Mouse (Mus musculus) intestine, postnatal 0 days (tissue): ENCODE data around the gene Npat. TPM values are rescaled to one million over a fixed set of nuclear protein-coding genes. Genes with fewer than 3 reads are reported as not detected.
A peak's percentile ranks its signal among the peaks of the same experiment; 100 is the strongest.

Source experiments
- ATAC-seq: fragments of 200-750 bp; cut with Nextera tagmentation; 2 replicates; pipeline ENCODE4 v1.8.0; 2017; ENCODE audit warnings: mild to moderate bottlenecking, moderate TSS enrichment, moderate library complexity
- H3K27ac ChIP-seq: fragments of 300-500 bp; sonication (generic); 2 replicates; pipeline ENCODE4 v1.5.1; 2014; ENCODE audit warnings: mild to moderate bottlenecking, low read depth, low read length, moderate library complexity
- H3K27me3 ChIP-seq: fragments of 300-500 bp; sonication (generic); replicated peaks from 2 replicates; pipeline ENCODE4 v1.6.1; 2014; ENCODE audit warnings: low read length, mixed read lengths; ENCODE audit not compliant: control insufficient read depth, insufficient read depth
- H3K36me3 ChIP-seq: fragments of 300-500 bp; sonication (generic); 2 replicates; pipeline ENCODE4 v1.6.1; 2014; ENCODE audit warnings: mild to moderate bottlenecking, moderate library complexity; ENCODE audit not compliant: control insufficient read depth, insufficient read depth
- H3K4me1 ChIP-seq: fragments of 300-500 bp; sonication (generic); replicated peaks from 2 replicates; pipeline ENCODE4 v1.6.1; 2014; ENCODE audit warnings: antibody characterized with exemption, low read length, mixed read lengths; ENCODE audit not compliant: control insufficient read depth, insufficient read depth
- H3K4me2 ChIP-seq: fragments of 300-500 bp; sonication (generic); replicated peaks from 2 replicates; pipeline ENCODE4 v1.6.1; 2014; ENCODE audit warnings: low read depth, mild to moderate bottlenecking, moderate library complexity
- H3K4me3 ChIP-seq: fragments of 300-500 bp; sonication (generic); 2 replicates; pipeline ENCODE4 v1.5.1; 2014; ENCODE audit warnings: low read depth, low read length
- H3K9ac ChIP-seq: fragments of 300-500 bp; sonication (generic); 2 replicates; pipeline ENCODE4 v1.6.1; 2014; ENCODE audit warnings: mild to moderate bottlenecking, low read depth, low read length
- H3K9me3 ChIP-seq: fragments of 300-500 bp; sonication (generic); 2 replicates; pipeline ENCODE4 v1.6.1; 2016; ENCODE audit warnings: mixed run types; ENCODE audit not compliant: control insufficient read depth
- CTCF ChIP-seq: sonication (generic); IDR thresholded peaks from 2 replicates; pipeline ENCODE4 v1.5.1; 2016; ENCODE audit warnings: low read depth, mild to moderate bottlenecking, control low read depth, antibody characterized with exemption, moderate library complexity
- WGBS: fragments of 180-500 bp; shearing (Covaris S2); extraction: QIAGEN DNeasy Blood & Tissue Kit; methylation state at CpG from one replicate; pipeline ENCODE4 v1.1.7; 2014; 5-methylcytosine and 5-hydroxymethylcytosine counted together
- polyA plus RNA-seq: library from polyadenylated mRNA; unstranded; fragments of >200 nt; fragmentation: Nextera tagmentation; extraction: Ambion mirVana; gene quantifications from 2 replicates; pipeline ENCODE4 v1.2.1, GENCODE M21; 2015

The Npat gene
- polyA plus RNA-seq = 4.2 and 4.8 TPM in 2 replicates

DNA sequence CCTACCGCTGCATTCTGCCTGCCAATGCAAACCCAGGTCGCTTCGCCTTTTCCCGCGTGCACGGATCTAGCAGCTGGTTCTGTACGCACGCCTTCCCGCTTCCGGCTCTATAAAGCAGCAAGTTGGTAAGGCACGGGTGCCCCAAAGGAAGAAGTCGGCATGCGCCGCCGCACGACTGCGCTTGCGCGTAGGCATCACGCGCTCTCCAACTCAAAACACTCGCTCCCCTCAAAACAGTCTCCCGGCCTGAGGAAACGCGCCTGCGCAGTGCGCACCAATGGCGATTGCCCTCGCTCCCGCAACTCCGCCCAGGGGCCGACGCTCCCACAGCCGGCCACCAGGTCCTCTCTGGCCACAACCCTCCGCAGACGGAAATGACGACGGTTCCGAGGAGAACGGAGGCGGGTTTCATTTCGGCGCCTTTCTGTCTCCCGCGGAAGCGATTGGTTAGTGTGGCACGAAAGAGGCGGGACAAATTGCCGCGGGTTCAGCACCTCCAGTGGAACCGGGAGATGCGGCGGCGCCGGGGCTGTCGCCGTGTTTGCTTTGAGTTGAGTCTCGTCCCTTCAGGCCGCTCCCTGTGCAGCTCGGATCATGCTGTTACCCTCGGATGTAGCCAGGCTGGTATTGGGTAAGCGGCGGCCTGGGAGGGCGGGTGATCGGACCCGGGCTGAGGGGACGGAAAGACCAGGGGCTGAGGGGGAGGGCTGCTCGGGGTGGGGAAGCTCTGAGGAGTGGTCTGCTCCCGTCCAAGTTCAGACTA lies at the start of gene Npat, which contains the start of gene Atm:
Gene Npat (plus strand): TSS at position 490 of the 763 bp plus-strand sequence.
Gene Atm (minus strand): TSS at position 183 of the 763 bp plus-strand sequence.
- Histone ChIP-seq H3K4me2 (peak within 1 kb of the TSS; percentile 92), H3K4me1 (no peaks in the 10 kb centered on the region)
- under 1% methylated on average over 69 of the region's 69 CpGs for WGBS

GRCm38 (mm10) chr9:53508053-53508452 lies 28.8 kb upstream of the Npat start:
- WGBS = 91% methylated on average over 7 of the region's 7 CpGs
- Histone ChIP-seq H3K4me3 (no peak overlapping the region), H3K9ac (no peak overlapping the region), H3K36me3 (peaks cover 20% of the 10 kb centered on the region), H3K4me1 (no peaks in the 10 kb centered on the region), H3K27ac (no peak overlapping the region), H3K27me3 (no peaks in the 10 kb centered on the region), H3K4me2 (no peak overlapping the region), H3K9me3 (no peaks in the 10 kb centered on the region)
- no peak for ATAC-seq
- TF ChIP-seq CTCF = no peak

More for the DNA sequence above, at the start of gene Npat, which contains the start of gene Atm:
- no peaks in the 10 kb centered on the region for H3K9me3 ChIP-seq
- peak within 1 kb of the TSS; percentile 88 for H3K27ac ChIP-seq
- H3K27me3 ChIP-seq = no peaks in the 10 kb centered on the region
- peak within 1 kb of the TSS; percentile 89 for H3K4me3 ChIP-seq
- H3K36me3 ChIP-seq = no peaks in the 10 kb centered on the region
- peak; percentile 99 for ATAC-seq
- TF ChIP-seq CTCF = peak; percentile 51
- H3K9ac ChIP-seq = peak within 1 kb of the TSS; percentile 84

DNA sequence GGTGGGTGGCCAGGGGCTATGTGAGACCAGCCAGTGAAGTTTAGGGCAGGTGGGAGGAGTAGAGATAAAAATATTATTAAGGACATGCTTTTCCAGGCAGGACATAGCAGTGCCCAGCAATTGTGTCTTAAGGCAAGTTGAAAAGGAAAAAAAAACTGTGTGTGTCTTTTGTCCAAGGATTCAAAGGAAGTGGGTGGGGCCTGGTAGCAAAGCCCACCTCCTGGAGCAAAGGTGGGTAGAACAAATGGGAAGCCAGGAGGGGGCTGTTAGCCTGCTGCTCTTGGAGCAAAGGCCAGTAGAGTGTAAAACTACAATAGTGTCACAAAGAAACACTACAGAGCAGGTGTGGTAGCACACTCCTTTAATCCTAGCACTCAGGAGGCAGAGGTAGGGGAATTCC lies 22.8 kb upstream of the Npat start:
- no peak overlapping the region for H3K4me2 ChIP-seq
- H3K9ac ChIP-seq = no peak overlapping the region
- no peaks in the 10 kb centered on the region for H3K4me1 ChIP-seq
- H3K27ac ChIP-seq = no peak overlapping the region
- no peak overlapping the region for H3K4me3 ChIP-seq
- peaks cover 11% of the 10 kb centered on the region; the same call in 1 of the 2 replicates for H3K36me3 ChIP-seq
- no peak for ATAC-seq
- H3K27me3 ChIP-seq = no peaks in the 10 kb centered on the region
- no peak for TF ChIP-seq CTCF
- H3K9me3 ChIP-seq = no peaks in the 10 kb centered on the region

- Histone ChIP-seq H3K4me2 (peak overlapping the region; percentile 21; the same call in 1 of the 2 replicates), H3K4me3 (no peak overlapping the region), H3K9ac (no peak overlapping the region), H3K27ac (no peak overlapping the region), H3K27me3 (no peaks in the 10 kb centered on the region), H3K4me1 (no peaks in the 10 kb centered on the region), H3K9me3 (no peaks in the 10 kb centered on the region), H3K36me3 (peaks cover 5% of the 10 kb centered on the region; the same call in 1 of the 2 replicates)
- no peak for TF ChIP-seq CTCF
- 47% methylated on average over 9 of the region's 9 CpGs for WGBS
- peak; percentile 38; the same call in 1 of the 2 replicates for ATAC-seq
Observed at GRCm38 (mm10) chr9:53517373-53518009, 19.4 kb upstream of the Npat start.

GRCm38 (mm10) chr9:53535416-53536320 lies 1.2 kb upstream of the Npat start:
- Histone ChIP-seq H3K4me2 (peak overlapping the region; percentile 88), H3K9ac (peak overlapping the region; percentile 24), H3K27me3 (no peaks in the 10 kb centered on the region), H3K27ac (peak overlapping the region; percentile 73), H3K4me3 (peak overlapping the region; percentile 89), H3K9me3 (no peaks in the 10 kb centered on the region), H3K4me1 (no peaks in the 10 kb centered on the region), H3K36me3 (no peaks in the 10 kb centered on the region)
- TF ChIP-seq CTCF = no peak
- 8% methylated on average over 17 of the region's 17 CpGs for WGBS
- ATAC-seq = no peak
